Mouse (Mus musculus): ENCODE data around the gene Map7d1. TPM values are rescaled to one million over a fixed set of nuclear protein-coding genes. Genes with fewer than 3 reads are reported as not detected.

The Map7d1 gene
- polyA plus RNA-seq, 1 experiment from 2014 or later: 40.7 TPM

DNA sequence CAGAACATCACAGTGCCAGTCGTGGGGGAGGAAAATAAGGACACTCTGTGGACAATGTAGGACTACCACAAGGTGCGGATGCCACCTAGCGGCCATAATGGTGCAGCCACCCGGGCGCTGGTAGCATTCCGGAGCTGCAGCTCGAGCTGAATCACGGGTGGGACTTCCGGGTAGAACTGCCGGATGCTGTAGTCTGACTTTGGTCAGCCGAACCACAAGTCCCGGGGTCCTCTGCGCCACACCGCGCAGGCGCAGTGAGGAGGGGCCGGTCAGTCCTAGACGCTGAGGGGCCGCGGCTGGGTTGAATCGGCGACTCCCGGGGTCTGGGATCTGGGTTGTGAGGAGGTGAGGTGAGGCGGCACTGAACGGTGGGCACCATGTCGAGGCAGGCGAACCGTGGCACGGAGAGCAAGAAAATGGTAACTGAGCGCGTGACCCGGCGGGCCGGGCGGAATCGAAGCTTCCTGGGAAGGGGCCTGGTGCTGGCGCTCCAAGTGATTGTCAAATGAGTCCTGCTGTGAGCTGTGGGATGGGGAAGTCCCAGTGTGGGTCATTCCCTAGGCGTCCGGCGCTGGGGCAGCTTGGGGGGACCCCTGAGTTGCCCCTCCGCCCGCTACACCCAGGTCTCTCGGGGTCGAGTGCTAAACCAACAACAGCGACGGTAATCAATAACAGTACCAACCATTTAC, 6.1 kb upstream of the Map7d1 start, which contains the start of gene Trappc3:
Gene Trappc3, plus strand, starts transcription at position 207 of the 689 bp plus-strand sequence.
- Histone ChIP-seq H3K4me2 (peak within 1 kb of the TSS; percentile 81), H3K9ac (peak within 1 kb of the TSS; percentile 83), H3K4me1 (peaks cover 55% of the 10 kb centered on the region), H3K36me3 (no peaks in the 10 kb centered on the region), H3K27ac (peak within 1 kb of the TSS; percentile 97), H3K4me3 (replicated peaks) (peak within 1 kb of the TSS; percentile 72), H3K27me3 (no peaks in the 10 kb centered on the region), H3K9me3 (replicated peaks) (no peaks in the 10 kb centered on the region)
- WGBS: under 1% methylated on average over 46 of the region's 46 CpGs
- peak; percentile 91 for ATAC-seq (replicated peaks; ENCODE audit: low FRiP score)

DNA sequence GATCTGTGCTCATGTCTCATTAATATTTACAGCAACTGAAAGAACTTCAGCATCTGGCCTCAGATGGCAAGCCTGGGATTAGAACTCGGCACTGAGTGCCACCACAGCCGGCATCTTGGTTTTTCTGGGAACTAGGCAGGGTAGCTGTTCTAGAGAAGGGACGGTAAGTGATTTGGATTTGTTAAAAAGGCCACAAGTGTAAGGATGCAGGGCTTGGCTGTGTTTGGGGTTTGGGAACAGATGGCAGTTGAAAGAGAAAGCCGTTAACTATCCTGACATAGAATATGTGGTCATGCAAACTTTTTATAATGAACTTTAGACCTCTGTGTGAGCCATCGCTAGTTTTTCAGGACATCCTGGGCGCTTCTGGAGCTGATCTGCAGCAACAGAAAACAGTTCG, 5.5 kb upstream of the Map7d1 start:
- peak overlapping the region; percentile 56 for H3K4me2 ChIP-seq
- ATAC-seq (replicated peaks; ENCODE audit: low FRiP score): no peak
- no peak overlapping the region for H3K9ac ChIP-seq
- H3K27me3 ChIP-seq: no peaks in the 10 kb centered on the region
- H3K9me3 ChIP-seq (replicated peaks): no peaks in the 10 kb centered on the region
- H3K4me3 ChIP-seq (replicated peaks): peak overlapping the region; percentile 72; the same call in 1 of the 2 replicates
- H3K36me3 ChIP-seq: no peaks in the 10 kb centered on the region
- H3K27ac ChIP-seq: peak overlapping the region; percentile 97
- H3K4me1 ChIP-seq: peaks cover 61% of the 10 kb centered on the region
- WGBS: 40% methylated on average over 7 of the region's 7 CpGs

- peak overlapping the region; percentile 56; the same call in 1 of the 2 replicates for H3K4me2 ChIP-seq
These were observed 5.1 kb upstream of the Map7d1 start for GRCm38 (mm10) chr4:126261266-126261665.

GRCm38 (mm10) chr4:126260520-126261201, 4.5 kb upstream of the Map7d1 start:
- Histone ChIP-seq H3K9ac (0 out of 2 replicates have a peak overlapping the region, but pooled peaks have one; percentile 12), H3K27ac (peak overlapping the region; percentile 97), H3K4me1 (peaks cover 61% of the 10 kb centered on the region), H3K27me3 (no peaks in the 10 kb centered on the region), H3K36me3 (no peaks in the 10 kb centered on the region), H3K4me2 (peak overlapping the region; percentile 56), H3K9me3 (replicated peaks) (no peaks in the 10 kb centered on the region), H3K4me3 (replicated peaks) (peak overlapping the region; percentile 1; the same call in 1 of the 2 replicates)
- WGBS: 4% methylated on average over 10 of the region's 10 CpGs
- ATAC-seq (replicated peaks; ENCODE audit: low FRiP score): peak; percentile 50

More at GRCm38 (mm10) chr4:126261266-126261665, 5.1 kb upstream of the Map7d1 start:
- WGBS: 62% methylated on average over 6 of the region's 6 CpGs
- H3K4me3 ChIP-seq (replicated peaks): no peak overlapping the region
- H3K36me3 ChIP-seq: no peaks in the 10 kb centered on the region
- peak overlapping the region; percentile 97 for H3K27ac ChIP-seq
- H3K9ac ChIP-seq: 0 out of 2 replicates have a peak overlapping the region, but pooled peaks have one; percentile 12
- no peaks in the 10 kb centered on the region for H3K27me3 ChIP-seq
- ATAC-seq (replicated peaks; ENCODE audit: low FRiP score): no peak
- H3K9me3 ChIP-seq (replicated peaks): no peaks in the 10 kb centered on the region
- H3K4me1 ChIP-seq: peaks cover 61% of the 10 kb centered on the region

DNA sequence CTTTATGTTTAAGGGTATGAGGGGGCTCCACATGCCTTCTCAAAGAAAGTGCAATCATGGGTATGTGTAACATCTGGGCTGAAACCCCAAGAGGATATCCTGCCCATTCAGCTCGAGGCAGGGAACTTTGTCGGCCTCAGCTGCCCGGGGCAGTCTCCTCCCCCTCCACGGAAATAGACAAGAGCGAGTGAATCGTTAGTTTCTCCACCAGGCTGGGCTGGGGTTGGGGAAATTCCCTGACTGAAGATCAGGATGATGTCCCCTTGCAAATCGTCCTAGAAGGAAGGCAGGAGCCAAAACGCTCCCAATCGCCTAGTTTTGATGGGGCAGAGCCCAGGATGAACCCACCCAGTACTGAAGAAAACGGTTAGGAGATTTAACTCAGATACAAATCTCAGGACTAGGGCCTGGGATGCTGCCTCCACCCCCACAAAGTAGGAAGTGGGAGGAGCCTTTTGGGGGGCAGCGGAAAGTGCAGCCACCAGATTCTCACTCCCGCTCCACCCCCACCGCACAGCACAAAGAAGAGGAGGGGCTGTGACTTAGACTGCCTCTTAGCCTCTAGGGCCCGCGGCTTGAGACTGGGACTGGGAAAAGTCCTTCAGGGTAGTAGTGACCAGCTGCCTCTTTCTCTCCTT, 3.5 kb upstream of the Map7d1 start:
- Histone ChIP-seq H3K36me3 (no peaks in the 10 kb centered on the region), H3K4me3 (replicated peaks) (peak overlapping the region; percentile 29), H3K27ac (peak overlapping the region; percentile 97), H3K4me1 (peaks cover 68% of the 10 kb centered on the region), H3K9ac (peak overlapping the region; percentile 29), H3K27me3 (no peaks in the 10 kb centered on the region), H3K9me3 (replicated peaks) (no peaks in the 10 kb centered on the region), H3K4me2 (peak overlapping the region; percentile 56)
- ATAC-seq (replicated peaks; ENCODE audit: low FRiP score): peak; percentile 16; the same call in 1 of the 2 replicates
- WGBS: under 1% methylated on average over 15 of the region's 15 CpGs

GRCm38 (mm10) chr4:126259063-126259462, 2.9 kb upstream of the Map7d1 start:
- Histone ChIP-seq H3K27ac (peak overlapping the region; percentile 97), H3K27me3 (no peaks in the 10 kb centered on the region), H3K4me3 (replicated peaks) (peak overlapping the region; percentile 29), H3K9ac (peak overlapping the region; percentile 29; the same call in 1 of the 2 replicates), H3K36me3 (no peaks in the 10 kb centered on the region), H3K4me1 (peaks cover 74% of the 10 kb centered on the region), H3K9me3 (replicated peaks) (no peaks in the 10 kb centered on the region), H3K4me2 (peak overlapping the region; percentile 56)
- 28% methylated on average over 3 of the region's 3 CpGs for WGBS
- no peak for ATAC-seq (replicated peaks; ENCODE audit: low FRiP score)

DNA sequence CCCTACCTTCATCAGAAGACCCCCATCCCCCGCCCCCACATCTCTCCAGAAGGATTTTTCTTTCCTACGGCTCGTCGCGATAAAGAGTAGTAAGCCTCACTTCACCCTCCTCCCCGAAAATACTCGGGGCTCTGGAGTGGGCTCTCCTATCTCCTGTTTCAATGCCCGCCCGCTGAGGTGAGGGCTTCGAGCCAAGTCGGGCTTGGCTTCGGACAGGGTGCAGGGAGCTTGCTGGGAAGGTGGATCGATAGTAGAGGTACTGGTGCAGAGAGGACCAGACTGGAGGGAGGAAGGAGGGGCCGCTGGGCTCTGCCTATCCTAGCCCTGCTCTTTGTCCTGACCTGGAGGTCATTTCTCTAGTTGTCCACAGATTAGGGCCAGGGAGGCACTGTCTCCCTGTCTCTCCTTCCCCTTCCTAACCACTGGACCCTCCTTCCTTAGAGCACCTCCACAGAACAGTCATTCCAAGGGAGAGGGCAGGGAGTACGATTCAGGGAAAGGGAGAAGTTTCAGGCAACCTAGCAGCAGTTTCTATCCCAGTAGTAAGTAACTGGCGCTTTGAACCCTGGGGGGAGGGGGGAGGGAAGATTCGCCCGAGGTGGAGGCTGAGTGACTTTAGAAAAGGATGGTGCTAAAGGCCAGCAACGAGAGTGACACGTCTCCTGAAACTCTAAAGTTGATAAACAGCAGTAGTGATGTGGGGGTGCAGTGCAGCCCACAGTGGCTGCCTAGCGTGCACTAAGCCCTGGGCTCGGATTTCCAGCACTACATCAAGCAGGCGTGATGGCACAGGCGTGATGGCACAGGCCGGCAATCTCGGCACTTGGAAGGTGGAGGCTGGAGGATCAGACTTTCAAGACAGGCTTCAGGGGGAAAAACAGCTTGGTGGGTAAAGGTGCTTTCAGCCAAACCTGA, 1.1 kb upstream of the Map7d1 start:
- no peaks in the 10 kb centered on the region for H3K27me3 ChIP-seq
- H3K4me2 ChIP-seq: peak overlapping the region; percentile 90
- H3K9ac ChIP-seq: peak overlapping the region; percentile 100
- H3K27ac ChIP-seq: peak overlapping the region; percentile 94
- no peaks in the 10 kb centered on the region for H3K9me3 ChIP-seq (replicated peaks)
- ATAC-seq (replicated peaks; ENCODE audit: low FRiP score): no peak
- H3K36me3 ChIP-seq: peaks cover 3% of the 10 kb centered on the region; the same call in 1 of the 2 replicates
- 4% methylated on average over 26 of the region's 26 CpGs for WGBS
- H3K4me3 ChIP-seq (replicated peaks): peak overlapping the region; percentile 99
- peaks cover 82% of the 10 kb centered on the region for H3K4me1 ChIP-seq

GRCm38 (mm10) chr4:126255113-126256001, 786 bp downstream of the Map7d1 start:
- Histone ChIP-seq H3K9me3 (replicated peaks) (no peaks in the 10 kb centered on the region), H3K9ac (peak overlapping the region; percentile 100), H3K4me2 (peak overlapping the region; percentile 90), H3K27me3 (no peaks in the 10 kb centered on the region), H3K4me3 (replicated peaks) (peak overlapping the region; percentile 99), H3K4me1 (peaks cover 84% of the 10 kb centered on the region), H3K36me3 (peaks cover 7% of the 10 kb centered on the region; the same call in 1 of the 2 replicates), H3K27ac (peak overlapping the region; percentile 94)
- ATAC-seq (replicated peaks; ENCODE audit: low FRiP score): peak; percentile 13; the same call in 1 of the 2 replicates
- under 1% methylated on average over 50 of the region's 50 CpGs for WGBS

GRCm38 (mm10) chr4:126254315-126255112, 1.6 kb downstream of the Map7d1 start:
- 0 out of 2 replicates have a peak, but pooled peaks have one; percentile 9 for ATAC-seq (replicated peaks; ENCODE audit: low FRiP score)

More at GRCm38 (mm10) chr4:126254315-126255112, 1.6 kb downstream of the Map7d1 start:
- peak overlapping the region; percentile 94 for H3K27ac ChIP-seq
- peak overlapping the region; percentile 99 for H3K4me3 ChIP-seq (replicated peaks)
- H3K9ac ChIP-seq: peak overlapping the region; percentile 100
- H3K4me1 ChIP-seq: peaks cover 80% of the 10 kb centered on the region
- peak overlapping the region; percentile 90 for H3K4me2 ChIP-seq
- H3K36me3 ChIP-seq: peaks cover 9% of the 10 kb centered on the region; the same call in 1 of the 2 replicates
- H3K9me3 ChIP-seq (replicated peaks): no peaks in the 10 kb centered on the region
- WGBS: 16% methylated on average over 9 of the region's 9 CpGs
- H3K27me3 ChIP-seq: no peaks in the 10 kb centered on the region

Measured in kidney, embryonic 15.5 days (tissue).